Mouse (Mus musculus) MEL (cell line): ENCODE results near the gene Gm34302. TPM values are rescaled to one million over a fixed set of nuclear protein-coding genes. Genes with fewer than 3 reads are reported as not detected.

Experiments
- DNase-seq: peaks from one replicate; pipeline ENCODE4 v3.0.0; 2011; ENCODE audit warnings: low read depth, low spot score
- H3K27ac ChIP-seq: 2 replicates; pipeline ENCODE4 v1.5.1; 2012; ENCODE audit warnings: low read depth, mild to moderate bottlenecking, control low read depth, low read length, moderate library complexity; ENCODE audit not compliant: control insufficient read depth
- H3K27me3 ChIP-seq, 2 experiments: fragments of 150-350 bp in 1 of 2; sonication (generic) in 1 of 2; 2 replicates each; pipeline ENCODE4 v1.6.1; 2012; ENCODE audit warnings: low read length in 2 of 2, mild to moderate bottlenecking in 2 of 2, improper control_type of control experiment in 1 of 2, moderate library complexity in 1 of 2; ENCODE audit not compliant: insufficient read depth in 2 of 2, control insufficient read depth in 1 of 2
- H3K36me3 ChIP-seq, 2 experiments: 2 replicates each; pipeline ENCODE4 v1.6.1; 2012 to 2014; ENCODE audit warnings: low read length in 2 of 2, improper control_type of control experiment in 1 of 2, inconsistent platforms in 1 of 2, mild to moderate bottlenecking in 1 of 2; ENCODE audit not compliant: insufficient read depth in 2 of 2, control insufficient read depth in 1 of 2
- H3K4me1 ChIP-seq, 2 experiments: fragments of 150-350 bp in 1 of 2; sonication (generic) in 1 of 2; 2 replicates each; pipeline ENCODE4 v1.6.1; 2012; ENCODE audit warnings: low read length in 2 of 2, improper control_type of control experiment in 1 of 2, mild to moderate bottlenecking in 1 of 2; ENCODE audit not compliant: insufficient read depth in 2 of 2, control insufficient read depth in 1 of 2
- H3K4me3 ChIP-seq, 2 experiments: fragments of 150-350 bp in 1 of 2; sonication (generic) in 1 of 2; 2 replicates each; pipeline ENCODE4 v1.5.1; 2012; ENCODE audit warnings: low read depth in 2 of 2, low read length in 2 of 2, mild to moderate bottlenecking in 2 of 2, moderate library complexity in 2 of 2, control low read depth in 1 of 2, improper control_type of control experiment in 1 of 2; ENCODE audit not compliant: control insufficient read depth in 1 of 2, insufficient read depth in 1 of 2
- H3K79me2 ChIP-seq: 2 replicates; pipeline ENCODE4 v1.6.1; 2012; ENCODE audit warnings: mild to moderate bottlenecking, low read length, moderate library complexity; ENCODE audit not compliant: control insufficient read depth, poor library complexity, insufficient read depth
- H3K9ac ChIP-seq: 2 replicates; pipeline ENCODE4 v1.6.1; 2012; ENCODE audit warnings: low read depth, mild to moderate bottlenecking, control low read depth, low read length, moderate library complexity; ENCODE audit not compliant: control insufficient read depth, poor library complexity, severe bottlenecking
- H3K9me3 ChIP-seq: fragments of 150-350 bp; sonication (generic); replicated peaks from 2 replicates; pipeline ENCODE4 v1.6.1; 2012; ENCODE audit warnings: mild to moderate bottlenecking, low read length, improper control_type of control experiment, moderate library complexity; ENCODE audit not compliant: insufficient read depth
- CHD1 ChIP-seq: IDR thresholded peaks from 2 replicates; pipeline ENCODE4 v1.6.1; 2012; ENCODE audit warnings: low read depth, mild to moderate bottlenecking, inconsistent platforms, low read length, improper control_type of control experiment
- CHD2 ChIP-seq: IDR thresholded peaks from 2 replicates; pipeline ENCODE4 v1.6.1; 2011; ENCODE audit warnings: low read length, improper control_type of control experiment
- E2F4 ChIP-seq: IDR thresholded peaks from 2 replicates; pipeline ENCODE4 v1.6.1; 2011; ENCODE audit warnings: low read depth, low read length, improper control_type of control experiment, borderline replicate concordance
- GATA1 ChIP-seq: IDR thresholded peaks from 2 replicates; pipeline ENCODE4 v1.6.1; 2011; ENCODE audit warnings: low read depth, low read length, improper control_type of control experiment
- JUND ChIP-seq: IDR thresholded peaks from 2 replicates; pipeline ENCODE4 v1.6.1; 2011; ENCODE audit warnings: low read depth, mild to moderate bottlenecking, improper control_type of control experiment, low read length
- MAX ChIP-seq: IDR thresholded peaks from 2 replicates; pipeline ENCODE4 v1.6.1; 2011; ENCODE audit warnings: low read length, improper control_type of control experiment
- MAZ ChIP-seq: IDR thresholded peaks from 2 replicates; pipeline ENCODE4 v1.6.1; 2012; ENCODE audit warnings: low read depth, mild to moderate bottlenecking, inconsistent platforms, low read length, improper control_type of control experiment
- MEF2A ChIP-seq: IDR thresholded peaks from 2 replicates; pipeline ENCODE4 v1.6.1; 2014; ENCODE audit warnings: low read depth, mild to moderate bottlenecking, inconsistent platforms, low read length, improper control_type of control experiment; ENCODE audit not compliant: poor library complexity, insufficient replicate concordance, severe bottlenecking; ENCODE audit errors: extremely low read depth
- MXI1 ChIP-seq: IDR thresholded peaks from 2 replicates; pipeline ENCODE4 v1.6.1; 2011; ENCODE audit warnings: mild to moderate bottlenecking, low read depth, low read length, improper control_type of control experiment
- MYB ChIP-seq: IDR thresholded peaks from 2 replicates; pipeline ENCODE4 v1.6.1; 2011; ENCODE audit warnings: mild to moderate bottlenecking, low read depth, low read length, improper control_type of control experiment
- NRF1 ChIP-seq: IDR thresholded peaks from 2 replicates; pipeline ENCODE4 v1.6.1; 2014; ENCODE audit warnings: low read depth, mild to moderate bottlenecking, inconsistent platforms, low read length, improper control_type of control experiment, moderate library complexity; ENCODE audit not compliant: poor library complexity, insufficient read depth, severe bottlenecking
- POLR2AphosphoS2 ChIP-seq: IDR thresholded peaks from 2 replicates; pipeline ENCODE4 v1.6.1; 2011; ENCODE audit warnings: low read length, improper control_type of control experiment
- POLR2AphosphoS5 ChIP-seq: IDR thresholded peaks from 2 replicates; pipeline ENCODE4 v1.6.1; 2012; ENCODE audit warnings: low read depth, borderline replicate concordance, mild to moderate bottlenecking, inconsistent platforms, low read length, moderate library complexity, mixed read lengths
- RAD21 ChIP-seq: IDR thresholded peaks from 2 replicates; pipeline ENCODE4 v1.6.1; 2011; ENCODE audit warnings: mild to moderate bottlenecking, low read depth, low read length, improper control_type of control experiment
- SIN3A ChIP-seq: IDR thresholded peaks from 2 replicates; pipeline ENCODE4 v1.6.1; 2012; ENCODE audit warnings: low read length, improper control_type of control experiment, inconsistent platforms
- TAL1 ChIP-seq: IDR thresholded peaks from 2 replicates; pipeline ENCODE4 v1.6.1; 2012; ENCODE audit warnings: mild to moderate bottlenecking, inconsistent platforms, low read length, moderate library complexity, mixed read lengths
- TBP ChIP-seq: IDR thresholded peaks from 2 replicates; pipeline ENCODE4 v1.8.0; 2011; ENCODE audit warnings: low read depth, low read length, improper control_type of control experiment
- TCF12 ChIP-seq: IDR thresholded peaks from 2 replicates; pipeline ENCODE4 v1.6.1; 2014; ENCODE audit warnings: low read depth, mild to moderate bottlenecking, inconsistent platforms, low read length, improper control_type of control experiment, moderate library complexity
- ZC3H11A ChIP-seq: IDR thresholded peaks from 2 replicates; pipeline ENCODE4 v1.6.1; 2012; ENCODE audit warnings: low read depth, mild to moderate bottlenecking, inconsistent platforms, low read length, improper control_type of control experiment
- ZKSCAN1 ChIP-seq: IDR thresholded peaks from 2 replicates; pipeline ENCODE4 v1.6.1; 2012; ENCODE audit warnings: low read depth, mild to moderate bottlenecking, inconsistent platforms, low read length, improper control_type of control experiment, moderate library complexity
- polyA plus RNA-seq, 2 experiments: library from polyadenylated mRNA; stranded (reverse) in 1 of 2; unstranded in 1 of 2; fragments of >175 nt in 1 of 2; fragments of >200 nt in 1 of 2; gene quantifications; 2 replicates each; pipeline versions ENCODE4 v1.2.1 to v1.2.4; 2012; ENCODE audit warnings: low replicate concordance in 2 of 2, low read depth in 1 of 2; ENCODE audit not compliant: insufficient read length in 2 of 2, insufficient read depth in 1 of 2, missing spikeins in 1 of 2
- total RNA-seq: library from RNA; depleted of rRNA; stranded (reverse); fragments of 300-350 nt; gene quantifications from 2 replicates; pipeline ENCODE4 v1.2.3, GENCODE M21; 2012

Gene Gm34302
- total and polyA plus RNA-seq, 3 experiments, result not detected

DNA sequence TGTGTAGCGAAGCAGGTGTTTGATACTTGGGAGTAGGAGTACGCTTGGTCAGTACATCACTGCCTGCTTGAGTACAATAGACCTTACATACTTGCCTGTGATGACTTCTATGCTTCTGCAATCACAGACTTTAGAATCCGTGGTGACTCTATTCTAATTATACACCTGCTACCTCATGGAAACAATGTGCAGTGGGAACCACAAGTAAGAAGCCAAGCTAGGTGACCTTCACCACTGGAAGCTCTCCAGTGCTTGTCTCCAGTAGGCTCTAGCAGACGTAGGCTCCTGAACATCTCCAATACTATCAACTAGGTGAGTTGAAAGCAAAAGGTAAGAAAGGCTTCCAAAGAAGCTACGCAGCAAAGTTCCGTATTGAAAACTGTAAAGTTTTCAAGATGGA lies 27.6 kb upstream of the Gm34302 start:
- Histone ChIP-seq H3K4me1 (no peaks in the 10 kb centered on the region), H3K79me2 (no peaks in the 10 kb centered on the region), H3K27ac (no peak overlapping the region), H3K9me3 (no peaks in the 10 kb centered on the region), H3K36me3 (no peaks in the 10 kb centered on the region), H3K9ac (no peak overlapping the region), H3K27me3 (no peaks in the 10 kb centered on the region; a peak in 1 of 4 replicates), H3K4me3 (no peak overlapping the region)
- no peak for DNase-seq
- no peak for TF ChIP-seq JUND
- TF ChIP-seq SIN3A, result no peak
- no peak for TF ChIP-seq ZKSCAN1
- TF ChIP-seq POLR2AphosphoS5, result no peak
- TF ChIP-seq TAL1, result no peak
- TF ChIP-seq MEF2A, result no peak
- no peak for TF ChIP-seq MAZ
- no peak for TF ChIP-seq MYB

- no peak for DNase-seq
- no peaks in the 10 kb centered on the region for H3K9me3 ChIP-seq
- H3K79me2 ChIP-seq, result no peaks in the 10 kb centered on the region
- no peak overlapping the region for H3K9ac ChIP-seq
- H3K4me3 ChIP-seq, result no peak overlapping the region
- TF ChIP-seq GATA1, result no peak
- no peak for TF ChIP-seq RAD21
- TF ChIP-seq MAZ, result no peak
- no peak for TF ChIP-seq CHD2
- TF ChIP-seq TCF12, result no peak
- no peak for TF ChIP-seq TBP
- TF ChIP-seq CHD1, result no peak
- no peak for TF ChIP-seq POLR2AphosphoS2
- TF ChIP-seq SIN3A, result no peak
- no peak for TF ChIP-seq ZKSCAN1
- no peak for TF ChIP-seq TAL1
- TF ChIP-seq MAX, result no peak
- H3K4me1 ChIP-seq, result no peaks in the 10 kb centered on the region
- no peaks in the 10 kb centered on the region for H3K36me3 ChIP-seq
- no peak overlapping the region for H3K27ac ChIP-seq
- no peaks in the 10 kb centered on the region; a peak in 1 of 4 replicates for H3K27me3 ChIP-seq
Observed at GRCm38 (mm10) chr3:63509484-63509883, 25.8 kb upstream of the Gm34302 start.

DNA sequence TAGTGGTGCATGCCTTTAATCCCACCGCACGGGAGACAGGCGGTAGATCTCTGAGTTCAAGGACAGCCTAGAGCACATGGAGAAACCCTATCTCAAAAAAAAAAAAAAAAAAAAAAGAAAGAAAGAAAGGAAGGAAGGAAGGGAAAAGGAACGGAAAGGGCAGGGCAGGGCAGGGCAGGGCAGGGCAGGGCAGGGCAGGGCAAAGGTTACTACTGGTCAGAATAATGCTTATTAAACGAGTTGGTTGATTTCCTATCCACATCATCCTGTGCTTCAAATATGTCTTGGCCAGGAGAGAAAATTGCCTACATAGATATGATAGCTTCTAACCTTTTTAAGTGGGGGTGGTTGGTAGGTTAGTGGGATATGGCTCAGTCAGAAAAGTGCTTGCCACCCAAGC lies 25.2 kb upstream of the Gm34302 start:
- no peaks in the 10 kb centered on the region for H3K9me3 ChIP-seq
- H3K36me3 ChIP-seq, result no peaks in the 10 kb centered on the region
- TF ChIP-seq E2F4 (no peak), MXI1 (no peak), POLR2AphosphoS5 (no peak), RAD21 (no peak), ZC3H11A (no peak), NRF1 (no peak)
- no peaks in the 10 kb centered on the region for H3K79me2 ChIP-seq
- H3K9ac ChIP-seq, result no peak overlapping the region
- no peak for DNase-seq
- no peaks in the 10 kb centered on the region for H3K4me1 ChIP-seq
- H3K27me3 ChIP-seq, result no peaks in the 10 kb centered on the region; a peak in 1 of 4 replicates
- no peak overlapping the region for H3K27ac ChIP-seq
- no peak overlapping the region for H3K4me3 ChIP-seq
